Mouse (Mus musculus) heart, postnatal 36 days (tissue): ENCODE data around the gene Ubash3b. TPM values are rescaled to one million over a fixed set of nuclear protein-coding genes. Genes with fewer than 3 reads are reported as not detected.

ENCODE experiments used
- total RNA-seq, 2 experiments: library from RNA; stranded (reverse); gene quantifications; 2 replicates each; pipeline ENCODE4 v1.2.3; 2021

The Ubash3b gene
- total RNA-seq, 2 experiments from 2014 or later: 0.72 to 0.81 TPM

Other genes with a start within 250 kb of the Ubash3b start
- gene Jhy, start 197.6 kb downstream of the Ubash3b start, total RNA-seq: not detected
- not detected for gene Crtam, start 157.1 kb downstream of the Ubash3b start, total RNA-seq